Mouse (Mus musculus) adrenal gland, adult 2 months (tissue): ENCODE measurements around the gene Rbm20. TPM values are rescaled to one million over a fixed set of nuclear protein-coding genes. Genes with fewer than 3 reads are reported as not detected.

Experiments used
- DNase-seq: peaks from one replicate; pipeline ENCODE4 v3.0.0; 2021
- polyA plus RNA-seq: library from polyadenylated mRNA; depleted of rRNA; stranded (reverse); fragments of >200 nt; gene quantifications from 2 replicates; pipeline ENCODE4 v1.2.3, GENCODE M21; 2012
- total RNA-seq, 2 experiments: library from RNA; stranded (reverse); gene quantifications; 2 replicates each; pipeline ENCODE4 v1.2.3; 2021

Rbm20 gene
- total and polyA plus RNA-seq, 3 experiments, result 1.0 to 2.0 (median 1.2) TPM

- peak; percentile 92 for DNase-seq
These were observed 173.2 kb downstream of the Rbm20 start for GRCm38 (mm10) chr19:53850166-53850922.

GRCm38 (mm10) chr19:53851352-53851751 is 174.2 kb downstream of the Rbm20 start:
- no peak for DNase-seq

- no peak for DNase-seq
These were observed 175.0 kb downstream of the Rbm20 start for GRCm38 (mm10) chr19:53851826-53852698.

GRCm38 (mm10) chr19:53852699-53853451 is 175.8 kb downstream of the Rbm20 start:
- DNase-seq, result peak; percentile 71

- no peak for DNase-seq
These were observed 177.9 kb downstream of the Rbm20 start for GRCm38 (mm10) chr19:53854978-53855377.

- DNase-seq, result no peak
These were observed 178.7 kb downstream of the Rbm20 start for GRCm38 (mm10) chr19:53855781-53856180.

GRCm38 (mm10) chr19:53856794-53857193 is 179.7 kb downstream of the Rbm20 start:
- no peak for DNase-seq

- DNase-seq, result no peak
These were observed 180.9 kb downstream of the Rbm20 start for GRCm38 (mm10) chr19:53857962-53858361.

GRCm38 (mm10) chr19:53859149-53859548 is 182.0 kb downstream of the Rbm20 start:
- no peak for DNase-seq

- no peak for DNase-seq
These were observed 182.5 kb downstream of the Rbm20 start for GRCm38 (mm10) chr19:53859593-53859992.

- DNase-seq, result no peak
These were observed 184.2 kb downstream of the Rbm20 start for GRCm38 (mm10) chr19:53861346-53861745.

GRCm38 (mm10) chr19:53862573-53863246 is 185.6 kb downstream of the Rbm20 start:
- no peak for DNase-seq

GRCm38 (mm10) chr19:53867238-53867637 is 190.1 kb downstream of the Rbm20 start:
- DNase-seq, result no peak

GRCm38 (mm10) chr19:53868125-53868524 is 191.0 kb downstream of the Rbm20 start:
- no peak for DNase-seq

GRCm38 (mm10) chr19:53868796-53869195 is 191.7 kb downstream of the Rbm20 start:
- no peak for DNase-seq

GRCm38 (mm10) chr19:53869427-53870385 is 192.6 kb downstream of the Rbm20 start:
- no peak for DNase-seq

GRCm38 (mm10) chr19:53870568-53870967 is 193.5 kb downstream of the Rbm20 start:
- no peak for DNase-seq

- no peak for DNase-seq
These were observed 194.4 kb downstream of the Rbm20 start for GRCm38 (mm10) chr19:53871502-53871901.

- DNase-seq, result no peak
These were observed 196.0 kb downstream of the Rbm20 start for GRCm38 (mm10) chr19:53872994-53873713.

- DNase-seq, result no peak
These were observed 198.1 kb downstream of the Rbm20 start for GRCm38 (mm10) chr19:53875246-53875645.
